Mouse (Mus musculus): ENCODE measurements at regions not wholly inside any gene's neighbourhood (a gene's known extent, or its start where the extent isn't known, plus 50 kb on each side); places are given as distances from the start of the nearest gene placed in this dataset.
A peak's percentile ranks its signal among the peaks of the same experiment; 100 is the strongest.

GRCm38 (mm10) chr11:19714211-19714610 is 210.0 kb upstream of the Spred2 start:
- TF ChIP-seq ZNF384 (IDR thresholded peaks at IDR 0.05; ENCODE audit: low read depth, low read length) (peak; percentile 64; the same call in 1 of the 2 replicates), CHD2 (IDR thresholded peaks at IDR 0.05; ENCODE audit: low read depth, low read length) (no peak), HCFC1 (IDR thresholded peaks at IDR 0.05; ENCODE audit: borderline replicate concordance, insufficient read depth, low read length) (no peak)

Data from ES-E14 (cell line).